Mouse (Mus musculus): Measurements from ENCODE around the gene Cgnl1. TPM values are rescaled to one million over a fixed set of nuclear protein-coding genes. Genes with fewer than 3 reads are reported as not detected.

Gene Cgnl1
- total RNA-seq, 2 experiments from 2014 or later: 10.2 to 14.8 TPM

- no peak for DNase-seq (ENCODE audit: low spot score in 2 of 2)
Measured at GRCm38 (mm10) chr9:71726121-71726520, 45.3 kb downstream of the Cgnl1 start.

- DNase-seq (ENCODE audit: low spot score in 2 of 2): no peak
Measured at GRCm38 (mm10) chr9:71722366-71722765, 49.0 kb downstream of the Cgnl1 start.

GRCm38 (mm10) chr9:71716995-71717394, 54.4 kb downstream of the Cgnl1 start:
- no peak for DNase-seq (ENCODE audit: low spot score in 2 of 2)

- no peak for DNase-seq (ENCODE audit: low spot score in 2 of 2)
Measured at GRCm38 (mm10) chr9:71710776-71711175, 60.6 kb downstream of the Cgnl1 start.

- DNase-seq (ENCODE audit: low spot score in 2 of 2): no peak
Measured at GRCm38 (mm10) chr9:71709199-71709598, 62.2 kb downstream of the Cgnl1 start.

- no peak for DNase-seq (ENCODE audit: low spot score in 2 of 2)
Measured at GRCm38 (mm10) chr9:71707989-71708388, 63.4 kb downstream of the Cgnl1 start.

GRCm38 (mm10) chr9:71704332-71705014, 66.9 kb downstream of the Cgnl1 start:
- peak in 1 of 2 experiments; percentile 10 for DNase-seq (ENCODE audit: low spot score in 2 of 2)

GRCm38 (mm10) chr9:71699087-71699486, 72.3 kb downstream of the Cgnl1 start:
- DNase-seq (ENCODE audit: low spot score in 2 of 2): no peak

GRCm38 (mm10) chr9:71698116-71698515, 73.3 kb downstream of the Cgnl1 start:
- no peak for DNase-seq (ENCODE audit: low spot score in 2 of 2)

- no peak for DNase-seq (ENCODE audit: low spot score in 2 of 2)
Measured at GRCm38 (mm10) chr9:71697189-71697588, 74.2 kb downstream of the Cgnl1 start.

- no peak for DNase-seq (ENCODE audit: low spot score in 2 of 2)
Measured at GRCm38 (mm10) chr9:71696762-71697161, 74.6 kb downstream of the Cgnl1 start.

- no peak for DNase-seq (ENCODE audit: low spot score in 2 of 2)
Measured at GRCm38 (mm10) chr9:71695133-71695532, 76.3 kb downstream of the Cgnl1 start.

- DNase-seq (ENCODE audit: low spot score in 2 of 2): no peak
Measured at GRCm38 (mm10) chr9:71694223-71694622, 77.2 kb downstream of the Cgnl1 start.

GRCm38 (mm10) chr9:71693771-71694170, 77.6 kb downstream of the Cgnl1 start:
- no peak for DNase-seq (ENCODE audit: low spot score in 2 of 2)

GRCm38 (mm10) chr9:71692165-71692564, 79.2 kb downstream of the Cgnl1 start:
- no peak for DNase-seq (ENCODE audit: low spot score in 2 of 2)

- DNase-seq (ENCODE audit: low spot score in 2 of 2): no peak
Measured at GRCm38 (mm10) chr9:71689369-71690073, 81.9 kb downstream of the Cgnl1 start.

GRCm38 (mm10) chr9:71686463-71686862, 84.9 kb downstream of the Cgnl1 start:
- no peak for DNase-seq (ENCODE audit: low spot score in 2 of 2)

GRCm38 (mm10) chr9:71684772-71685171, 86.6 kb downstream of the Cgnl1 start:
- DNase-seq (ENCODE audit: low spot score in 2 of 2): no peak

GRCm38 (mm10) chr9:71680381-71680780, 91.0 kb downstream of the Cgnl1 start:
- peak in 1 of 2 experiments; percentile 24 for DNase-seq (ENCODE audit: low spot score in 2 of 2)

- peak; percentile 14 to 36 for DNase-seq (ENCODE audit: low spot score in 2 of 2)
Measured at GRCm38 (mm10) chr9:71679103-71679815, 92.1 kb downstream of the Cgnl1 start.

GRCm38 (mm10) chr9:71676988-71677688, 94.3 kb downstream of the Cgnl1 start:
- DNase-seq (ENCODE audit: low spot score in 2 of 2): no peak

All from layer of hippocampus, postnatal 14 days (tissue).